Mouse (Mus musculus) olfactory bulb, adult 2 months (tissue): ENCODE data around the gene Mtmr4.

Source experiments
- CTCF ChIP-seq: fragments of 200-500 bp; IDR thresholded peaks from 2 replicates; pipeline ENCODE4 v1.5.1; 2012; ENCODE audit warnings: low read depth, mild to moderate bottlenecking, low read length, moderate library complexity; ENCODE audit not compliant: insufficient read depth
- POLR2A ChIP-seq: fragments of 200-500 bp; IDR thresholded peaks from 2 replicates; pipeline ENCODE4 v1.6.1; 2012; ENCODE audit warnings: mild to moderate bottlenecking, low read depth, low read length, moderate library complexity; ENCODE audit not compliant: insufficient read depth

DNA sequence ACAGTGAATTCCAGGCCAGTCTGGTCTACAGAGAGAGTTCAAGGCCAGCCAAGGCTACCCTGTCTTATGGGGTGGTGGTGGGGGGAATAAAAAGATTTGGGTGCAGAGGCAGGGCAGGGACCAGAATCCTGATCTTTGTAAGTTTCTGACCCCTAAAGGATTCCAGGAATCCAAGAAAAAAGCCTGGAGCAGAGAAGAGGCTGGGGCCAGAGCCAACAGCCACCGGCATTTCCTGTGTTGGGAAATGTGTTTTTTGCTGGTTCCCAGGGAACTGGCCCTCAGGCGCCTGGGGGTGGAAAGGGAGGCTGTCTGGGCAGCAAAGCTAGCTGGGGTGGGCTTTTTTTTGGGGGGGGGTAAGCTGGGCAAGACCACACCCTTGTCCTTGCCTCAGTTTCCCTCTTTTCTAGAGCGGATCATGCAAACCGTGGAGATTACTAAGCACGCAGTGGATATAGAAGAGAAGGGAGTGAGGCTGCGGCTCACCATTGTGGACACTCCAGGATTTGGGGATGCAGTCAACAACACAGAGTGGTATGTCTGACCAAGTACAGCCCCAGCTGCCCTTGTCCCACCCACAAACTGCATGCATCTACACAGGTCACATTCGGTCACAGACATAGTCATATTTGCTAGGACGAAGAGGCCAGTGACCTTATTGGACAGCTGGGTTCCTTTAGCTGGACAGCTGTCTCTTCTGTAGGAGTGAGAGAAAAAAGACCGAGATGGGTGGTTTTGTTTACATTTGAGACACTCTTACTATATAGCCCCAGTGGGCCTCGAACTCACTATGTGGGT is 7.1 kb upstream of the Mtmr4 start:
- TF ChIP-seq POLR2A, result no peak
- no peak for TF ChIP-seq CTCF
